Mouse (Mus musculus) heart, postnatal 0 days (tissue): ENCODE measurements around the gene Olfr69.

Source experiments
- CTCF ChIP-seq: IDR thresholded peaks from 2 replicates; pipeline ENCODE4 v1.5.1; 2016; ENCODE audit warnings: antibody characterized with exemption, control low read depth, low read depth
- EP300 ChIP-seq: IDR thresholded peaks from 2 replicates; pipeline ENCODE4 v1.6.1; 2016; ENCODE audit warnings: antibody characterized with exemption, low read depth

- TF ChIP-seq CTCF: no peak
- no peak for TF ChIP-seq EP300
Measured at GRCm38 (mm10) chr7:103779598-103779997, 8.2 kb upstream of the Olfr69 start, which contains the start of gene Olfr68.
